In the genomic region with DNA sequence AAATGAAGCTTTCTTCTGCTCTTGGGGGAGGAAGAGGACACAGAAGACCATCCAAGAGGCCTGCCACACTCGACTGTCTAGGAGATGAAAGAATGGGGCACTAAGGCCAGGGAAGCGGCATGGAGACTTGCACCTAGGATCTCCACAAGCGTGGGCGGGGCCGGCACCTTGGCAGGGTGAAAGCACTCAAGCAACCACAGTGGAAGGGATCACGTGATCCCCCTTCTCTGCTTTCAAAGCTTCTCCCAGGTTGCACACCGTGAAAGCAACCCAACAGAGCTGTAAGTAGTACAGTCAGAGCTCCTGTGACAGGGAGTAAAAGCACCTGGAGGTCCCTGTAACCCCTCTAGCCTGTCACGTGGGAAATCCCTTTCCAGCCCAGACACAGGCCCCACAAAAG, we compare ENCODE assay signal across 12 mouse cellular contexts.
DNase-seq lines count a peak whose midpoint lies in the region; ATAC-seq and TF ChIP-seq lines count a peak whose summit lies in the region.
"Had no signal": no experiment of that assay in that cellular context is flagged by ENCODE, and none has a peak within 500 bp of the region (broad histone marks: within the 10 kb centered on the region; RNA-seq: fewer than 3 reads in every experiment).

No protein-coding gene starts in this region.

- H3K27ac ChIP-seq in spleen, adult 2 months (ENCODE audit: insufficient read depth, low read length), result 0 out of 2 replicates have a peak overlapping the region, but pooled peaks have one; percentile 30
- H3K27ac ChIP-seq in kidney, embryonic 15.5 days, result peak overlapping the region; percentile 70
- H3K27ac ChIP-seq: left cerebral cortex, adult 2 months; stomach, embryonic 15.5 days had no signal

- no peak for TF ChIP-seq CTCF in spleen, adult 2 months (IDR thresholded peaks at IDR 0.05; ENCODE audit: extremely low read depth, insufficient read depth, insufficient read length, insufficient replicate concordance)

- no peak overlapping the region for H3K4me3 ChIP-seq in spleen, adult 2 months (ENCODE audit: extremely low read depth, insufficient read depth, insufficient read length)
- no peak overlapping the region for H3K4me3 ChIP-seq in kidney, embryonic 15.5 days (replicated peaks)
- H3K4me3 ChIP-seq: left cerebral cortex, adult 2 months; stomach, embryonic 15.5 days had no signal

- no peak overlapping the region for H3K9ac ChIP-seq in kidney, embryonic 15.5 days
- H3K9ac ChIP-seq: stomach, embryonic 15.5 days had no signal

- intact Hi-C loops in left cerebral cortex, postnatal 25 days (cut with DNase I), result no loop called here

- H3K36me3 ChIP-seq in spleen, adult 2 months (ENCODE audit: control insufficient read depth, insufficient read depth, low read length), result no peaks in the 10 kb centered on the region
- no peaks in the 10 kb centered on the region for H3K36me3 ChIP-seq in kidney, embryonic 15.5 days
- H3K36me3 ChIP-seq: stomach, embryonic 15.5 days had no signal

- H3K27me3 ChIP-seq in spleen, adult 2 months (ENCODE audit: control insufficient read depth, insufficient read depth, low read length), result no peaks in the 10 kb centered on the region
- H3K27me3 ChIP-seq in kidney, embryonic 15.5 days, result no peaks in the 10 kb centered on the region
- H3K27me3 ChIP-seq: stomach, embryonic 15.5 days had no signal

- 55% methylated on average over 8 of the region's 8 CpGs for WGBS in spleen, adult 2 months
- WGBS in kidney, embryonic 15.5 days, result 34% methylated on average over 8 of the region's 8 CpGs

- no peak for TF ChIP-seq POLR2A in spleen, adult 2 months (IDR thresholded peaks at IDR 0.05; ENCODE audit: low read depth, low read length)

- peaks cover 38% of the 10 kb centered on the region for H3K4me1 ChIP-seq in spleen, adult 2 months (ENCODE audit: control insufficient read depth, insufficient read depth, insufficient read length)
- H3K4me1 ChIP-seq in kidney, embryonic 15.5 days, result peaks cover 64% of the 10 kb centered on the region

- DNase-seq in spleen, adult 2 months (ENCODE audit: low read depth in 1 of 2, low spot score in 2 of 2), result peak in 1 of 2 experiments; percentile 27
- DNase-seq in spleen, adult 12 weeks (ENCODE audit: low spot score), result no peak
- peak; percentile 88 for DNase-seq in lung, postnatal 36 days
- DNase-seq in left cerebral cortex, postnatal 25 days (ENCODE audit: low spot score in 2 of 2), result no peak
- DNase-seq in frontal cortex, postnatal 36 days (ENCODE audit: low spot score in 2 of 2), result no peak
- no peak for DNase-seq in layer of hippocampus, postnatal 14 days (ENCODE audit: low spot score in 2 of 2)
- no peak for DNase-seq in left cerebral cortex, adult 9 months (ENCODE audit: low spot score in 2 of 2)
- DNase-seq: heart, postnatal 14 days had no signal

- H3K9me3 ChIP-seq in kidney, embryonic 15.5 days (replicated peaks), result no peaks in the 10 kb centered on the region
- H3K9me3 ChIP-seq: stomach, embryonic 15.5 days had no signal

- H3K4me2 ChIP-seq in kidney, embryonic 15.5 days, result no peak overlapping the region
- H3K4me2 ChIP-seq: stomach, embryonic 15.5 days had no signal

- ATAC-seq in kidney, embryonic 15.5 days (replicated peaks; ENCODE audit: low FRiP score), result peak; percentile 78
- ATAC-seq: forebrain, embryonic 16.5 days had no signal
